Mouse (Mus musculus): ENCODE measurements around the gene Pitpnm2.

Pitpnm2 gene

DNA sequence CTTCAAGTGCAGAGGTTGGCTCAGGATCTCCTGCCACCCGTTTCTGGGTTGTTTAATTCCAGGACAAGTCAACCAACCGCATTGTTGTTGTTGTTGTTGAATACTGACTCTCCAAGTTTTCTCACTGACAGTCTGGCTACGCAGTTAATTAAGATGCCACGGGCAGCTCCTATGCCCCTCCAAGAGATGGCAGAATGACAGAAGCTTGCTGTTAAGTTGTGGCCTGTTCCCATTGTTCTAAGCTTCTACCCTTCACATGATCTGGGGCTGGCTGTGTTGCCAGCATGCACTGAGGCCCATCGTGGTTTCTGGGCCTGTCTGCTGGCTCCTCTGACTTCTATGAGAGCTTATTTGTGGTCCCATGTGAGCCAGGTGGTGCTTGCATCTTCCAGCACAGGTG lies 115.3 kb downstream of the Pitpnm2 start:
- no peak for DNase-seq (ENCODE audit: low spot score)

DNA sequence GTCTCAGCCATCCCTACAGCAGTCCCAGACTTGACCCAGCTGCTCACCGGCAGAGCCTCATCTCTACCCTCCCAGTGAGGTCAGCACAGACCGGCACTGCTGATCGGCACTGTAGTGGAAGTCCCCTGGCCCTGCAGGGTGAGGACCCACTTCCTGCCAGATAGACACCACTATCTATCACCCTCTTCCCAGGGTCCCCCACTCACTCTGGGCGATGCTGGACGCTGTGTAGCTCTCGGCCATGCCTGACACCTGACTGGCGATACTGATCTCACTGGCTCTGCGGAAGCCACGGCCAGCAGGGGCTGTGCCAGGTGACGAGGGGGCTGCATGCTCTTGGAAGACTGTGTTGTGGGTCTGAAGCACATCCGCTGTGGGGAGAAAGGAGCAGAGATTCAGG lies 124.5 kb downstream of the Pitpnm2 start:
- no peak for DNase-seq (ENCODE audit: low spot score)

GRCm38 (mm10) chr5:124122357-124122756 lies 127.2 kb downstream of the Pitpnm2 start:
- DNase-seq (ENCODE audit: low spot score), result no peak

DNA sequence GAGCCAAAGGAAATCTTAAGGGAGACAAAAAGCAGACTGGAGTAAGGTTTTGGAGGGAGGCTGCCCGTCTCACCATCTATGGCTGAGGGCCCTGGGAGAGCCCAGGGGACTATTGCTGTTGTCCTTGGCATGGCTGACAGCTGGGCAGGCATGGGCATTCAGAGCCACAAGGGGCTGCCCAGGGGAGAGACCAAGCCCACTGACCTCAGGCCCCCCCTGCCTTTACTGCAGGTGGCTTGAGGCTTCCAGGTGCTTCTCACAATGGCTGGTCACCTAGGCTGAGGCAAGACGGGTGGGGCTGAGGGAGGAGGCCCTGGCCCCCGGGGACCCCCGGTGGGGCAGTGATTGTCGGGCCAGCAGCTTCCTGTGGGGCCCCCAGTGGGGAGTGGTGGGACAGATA lies 130.4 kb downstream of the Pitpnm2 start:
- no peak for DNase-seq (ENCODE audit: low spot score)

GRCm38 (mm10) chr5:124115990-124116845 lies 133.3 kb downstream of the Pitpnm2 start, which contains the start of gene Arl6ip4:
Arl6ip4 (plus strand) TSS chr5:124116089.
- peak; percentile 81 for DNase-seq (ENCODE audit: low spot score)

DNA sequence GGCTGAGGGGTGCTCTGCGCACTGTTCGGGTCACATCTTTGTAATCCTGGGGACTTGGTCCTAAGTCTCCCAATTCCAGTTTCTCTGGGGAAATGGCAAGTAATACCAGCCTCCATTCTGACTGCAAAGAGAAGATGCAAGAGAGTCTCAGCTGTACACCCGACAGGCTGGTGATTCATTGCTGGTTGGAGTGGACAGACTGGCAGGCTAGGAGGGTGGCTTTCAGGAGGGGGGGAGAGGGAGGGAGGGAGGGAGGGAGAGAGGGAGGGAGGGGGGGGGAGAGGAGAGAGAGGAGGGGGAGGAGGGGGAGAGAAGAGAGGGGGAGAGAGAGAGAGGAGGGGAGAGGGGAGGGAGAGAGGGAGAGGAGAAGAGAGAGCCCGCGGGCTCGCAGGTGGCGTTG lies 134.0 kb downstream of the Pitpnm2 start:
- DNase-seq (ENCODE audit: low spot score), result no peak

DNA sequence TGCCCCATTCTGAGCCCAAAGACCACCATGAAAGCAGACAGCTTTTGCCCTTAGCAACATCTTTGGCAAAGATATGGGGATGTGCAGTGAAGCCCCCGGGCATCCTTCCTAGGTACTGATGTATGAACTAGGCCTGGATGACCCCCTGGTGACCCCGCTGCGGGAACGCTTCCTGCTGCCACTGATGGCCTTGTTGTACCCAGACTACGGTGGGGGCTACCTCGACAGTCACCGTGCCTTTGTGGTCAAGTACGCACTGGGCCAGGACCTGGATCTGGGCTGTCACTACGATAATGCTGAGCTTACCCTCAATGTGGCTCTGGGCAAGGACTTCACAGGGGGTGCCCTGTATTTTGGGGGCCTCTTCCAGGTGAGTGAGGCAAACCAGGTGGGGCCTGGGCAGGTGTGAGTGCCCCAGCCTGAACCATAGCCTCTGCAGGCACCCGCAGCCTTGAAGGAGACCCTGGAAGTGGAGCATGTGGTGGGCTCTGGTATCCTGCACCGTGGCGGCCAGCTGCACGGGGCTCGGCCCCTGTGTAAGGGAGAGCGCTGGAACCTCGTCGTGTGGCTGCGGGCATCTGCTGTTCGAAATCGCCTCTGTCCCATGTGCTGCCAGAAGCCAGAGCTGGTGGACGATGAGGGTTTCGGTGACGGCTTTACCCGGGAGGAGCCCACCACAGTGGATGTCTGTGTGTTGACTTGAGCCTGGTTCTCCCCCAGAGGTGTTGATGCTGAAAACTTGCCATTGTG lies 135.1 kb downstream of the Pitpnm2 start:
- no peak for DNase-seq (ENCODE audit: low spot score)

DNA sequence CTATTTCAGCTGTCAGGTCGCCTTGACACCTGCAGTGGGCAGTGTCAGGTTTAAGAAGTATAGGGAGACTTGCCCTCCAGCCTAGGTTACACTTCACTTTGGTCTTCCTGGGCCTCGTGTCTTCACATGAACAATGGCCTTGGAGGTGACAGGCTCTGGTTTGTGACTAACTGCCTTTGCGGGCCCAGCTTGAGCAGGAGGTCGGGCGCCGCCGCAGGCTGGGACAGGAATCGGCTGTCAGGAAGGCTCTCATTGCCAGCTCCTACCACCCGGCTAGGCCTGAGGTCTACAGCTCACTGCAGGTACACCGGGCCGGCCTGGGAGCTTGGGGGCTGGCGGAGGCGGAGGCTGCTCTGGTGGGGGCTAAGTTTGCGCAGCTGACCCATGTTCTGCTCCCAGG lies 136.5 kb downstream of the Pitpnm2 start:
- no peak for DNase-seq (ENCODE audit: low spot score)

DNA sequence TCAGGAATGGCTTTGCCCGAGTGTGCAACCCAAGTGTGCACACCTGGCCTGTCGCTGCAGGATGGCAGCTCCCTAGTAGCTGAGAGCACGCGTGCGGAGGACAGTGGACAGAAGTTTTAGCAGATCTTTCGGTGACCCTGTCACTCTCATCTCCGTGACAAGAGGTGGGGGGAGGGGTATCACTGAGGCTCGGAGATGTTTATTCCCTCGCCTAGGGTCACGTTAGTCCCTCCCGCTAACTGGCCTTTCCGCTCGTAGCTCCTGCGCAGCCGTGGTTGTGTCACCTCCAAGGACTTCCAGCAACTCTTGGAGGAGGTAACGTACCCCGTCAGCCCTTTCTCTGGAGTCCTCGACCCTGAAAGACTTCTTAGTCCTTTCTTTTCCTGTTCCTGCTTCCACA lies 137.0 kb downstream of the Pitpnm2 start:
- no peak for DNase-seq (ENCODE audit: low spot score)

DNA sequence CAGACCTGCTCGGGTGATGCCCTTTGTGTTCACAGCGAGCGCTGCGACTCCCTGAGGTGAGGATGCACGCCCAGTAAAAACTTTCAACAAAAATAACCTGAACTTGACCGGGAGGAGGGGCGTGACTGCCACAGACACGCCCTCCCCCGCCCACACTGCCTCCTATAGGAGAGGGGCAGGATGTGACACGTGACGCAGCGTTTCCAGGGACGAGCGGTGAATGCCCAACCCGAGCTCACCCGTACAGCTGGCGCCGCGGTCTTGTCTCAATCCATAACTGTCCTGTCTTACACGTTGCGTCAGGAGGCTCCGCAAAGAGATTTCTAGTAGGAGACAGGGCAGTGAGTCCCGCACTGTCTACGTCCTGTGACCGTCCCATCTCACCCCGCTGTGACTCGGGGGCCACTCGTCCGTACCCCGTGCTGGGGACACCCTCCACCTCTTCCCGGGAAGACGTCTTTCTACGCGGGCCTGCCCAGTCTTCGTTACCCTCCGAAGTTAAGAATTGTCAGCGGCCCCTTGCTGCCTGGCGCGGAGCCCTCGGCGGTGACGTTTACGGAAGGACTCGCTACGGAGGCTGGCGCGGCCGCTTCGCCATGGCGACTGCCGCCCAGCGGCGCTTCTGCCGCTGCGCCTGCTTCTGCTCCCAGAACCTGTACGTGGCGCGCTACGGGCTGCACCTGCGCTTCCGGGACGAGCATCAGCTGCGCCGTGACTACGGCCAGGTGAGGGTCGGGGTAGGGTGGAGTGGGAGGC lies 137.6 kb downstream of the Pitpnm2 start, which contains the start of gene Ogfod2:
Ogfod2 (plus strand) TSS at position 556 of the 756 bp plus-strand sequence.
- DNase-seq (ENCODE audit: low spot score), result peak; percentile 94

- no peak for DNase-seq (ENCODE audit: low spot score)
These were observed 138.4 kb downstream of the Pitpnm2 start for GRCm38 (mm10) chr5:124111077-124111741.

- DNase-seq (ENCODE audit: low spot score), result no peak
These were observed 146.0 kb downstream of the Pitpnm2 start for GRCm38 (mm10) chr5:124103552-124103951.

DNA sequence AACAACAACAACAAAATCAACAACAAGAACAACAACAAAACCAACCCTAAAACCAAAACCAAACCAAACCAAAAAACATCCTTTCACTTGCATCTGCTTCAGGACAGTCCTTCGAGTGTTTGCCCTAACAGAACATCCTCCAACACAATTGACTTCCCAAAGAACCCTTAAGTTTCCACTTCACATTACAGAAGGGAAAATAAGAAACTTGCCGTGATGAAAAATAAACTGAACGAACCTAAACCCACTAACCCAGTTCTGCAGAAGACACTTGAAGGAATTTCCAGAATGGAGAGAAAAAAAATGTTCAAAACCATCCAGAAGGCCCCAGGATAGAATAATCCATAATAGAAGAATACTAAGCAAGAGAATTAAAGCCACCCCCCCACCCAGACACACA lies 146.5 kb downstream of the Pitpnm2 start:
- DNase-seq (ENCODE audit: low spot score), result no peak

DNA sequence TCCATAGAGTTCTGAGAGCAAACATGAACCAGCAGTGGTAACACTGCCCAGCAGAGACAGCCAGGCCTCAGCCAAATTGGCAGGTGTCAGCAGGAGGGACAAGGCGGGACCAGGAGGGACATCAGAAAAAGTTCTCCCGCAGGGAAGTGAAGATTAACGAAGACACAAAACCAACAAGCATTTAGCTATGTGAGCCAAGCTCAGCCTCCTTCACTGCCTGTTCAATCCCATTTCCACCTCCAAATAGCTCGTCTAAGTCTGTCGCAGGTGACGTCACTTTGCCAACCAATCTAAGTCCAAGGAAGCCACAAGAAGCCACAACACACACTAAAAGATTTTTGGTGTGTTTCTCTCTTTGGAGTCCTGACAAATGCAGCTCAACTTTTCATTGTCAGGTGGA lies 147.2 kb downstream of the Pitpnm2 start:
- DNase-seq (ENCODE audit: low spot score), result no peak

DNA sequence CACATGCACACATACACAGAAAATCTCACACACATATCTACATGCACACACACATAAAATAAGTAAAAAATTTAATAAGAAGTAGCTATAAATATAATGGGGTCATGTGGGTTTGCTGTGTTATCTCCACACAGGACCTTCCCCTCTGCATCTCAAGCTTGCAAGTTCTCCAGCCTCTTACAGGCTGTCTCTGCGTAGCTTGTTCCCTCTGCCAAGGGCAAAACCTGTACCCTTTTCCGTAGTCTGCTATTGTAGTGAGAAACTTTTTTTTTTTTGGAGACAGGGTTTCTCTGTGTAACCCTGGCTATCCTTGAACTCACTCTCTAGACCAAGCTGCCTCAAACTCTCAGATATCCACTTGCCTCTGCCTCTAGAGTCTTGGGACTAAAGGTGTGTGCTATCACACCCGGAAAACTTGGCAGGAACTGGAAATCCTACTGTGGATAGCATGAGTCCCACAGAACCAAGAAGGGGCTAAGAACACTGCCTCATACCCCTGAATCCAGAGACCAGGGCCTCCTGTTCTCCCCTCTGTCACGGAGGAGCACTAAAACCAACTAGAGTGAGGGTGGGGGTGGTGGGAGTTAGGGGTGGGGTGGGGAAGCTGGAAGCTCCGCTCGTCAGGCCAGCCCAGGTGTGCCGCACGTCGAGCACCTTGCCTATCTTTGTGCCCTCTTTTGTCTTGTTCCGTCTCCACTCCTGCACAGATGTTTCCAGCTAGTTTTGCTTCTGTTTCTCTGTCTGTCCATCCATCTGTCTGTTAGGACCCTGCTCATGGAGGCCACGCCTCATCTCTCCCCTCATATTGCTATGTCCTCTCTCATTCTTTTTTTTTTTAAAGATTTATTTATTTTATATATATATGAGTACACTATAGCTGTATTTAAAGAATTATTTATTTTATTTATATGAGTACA lies 149.2 kb downstream of the Pitpnm2 start:
- DNase-seq (ENCODE audit: low spot score), result no peak

- no peak for DNase-seq (ENCODE audit: low spot score)
These were observed 150.6 kb downstream of the Pitpnm2 start for GRCm38 (mm10) chr5:124098923-124099322.

GRCm38 (mm10) chr5:124095596-124096232 lies 153.8 kb downstream of the Pitpnm2 start, which contains the start of gene Abcb9:
Abcb9 (minus strand) TSS chr5:124095798.
- DNase-seq (ENCODE audit: low spot score), result peak; percentile 99

- no peak for DNase-seq (ENCODE audit: low spot score)
These were observed 154.4 kb downstream of the Pitpnm2 start for GRCm38 (mm10) chr5:124095077-124095581.

DNA sequence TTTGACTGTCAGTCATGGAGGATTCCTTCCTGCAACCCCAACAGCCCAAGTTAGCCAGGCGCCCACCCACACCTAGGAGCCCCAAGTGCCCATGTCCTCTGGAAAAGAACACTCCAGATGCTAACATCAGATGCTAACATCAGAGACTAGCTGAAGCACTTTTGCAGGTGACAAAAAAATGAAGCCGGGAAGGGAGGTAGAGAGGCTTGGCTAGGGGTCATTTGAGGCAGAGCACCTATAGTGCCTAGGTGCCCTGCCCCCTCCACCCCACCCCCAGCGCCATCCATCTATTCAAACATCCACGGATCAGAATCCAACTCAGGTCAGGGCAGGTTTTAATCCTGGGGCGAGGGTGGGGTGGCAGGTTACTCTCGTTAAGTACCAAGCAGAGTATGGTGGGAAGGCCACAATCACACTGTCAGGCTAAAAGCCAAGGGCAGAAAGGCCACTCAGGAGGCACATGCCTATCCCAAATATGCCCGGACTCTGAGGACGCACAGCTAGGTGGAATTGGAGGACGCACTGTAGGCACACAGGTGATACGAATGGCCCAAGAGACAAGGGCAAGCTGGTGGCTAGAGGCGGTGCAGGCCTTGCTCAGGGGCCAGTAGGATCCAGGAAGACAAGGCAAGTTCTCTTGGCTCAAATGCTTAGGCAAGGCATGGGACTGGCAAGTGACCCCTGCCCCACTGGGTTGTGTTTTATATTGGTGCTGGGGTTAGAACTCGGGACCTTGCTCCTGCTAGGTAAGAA lies 155.5 kb downstream of the Pitpnm2 start:
- DNase-seq (ENCODE audit: low spot score), result no peak

Data from ovary, postnatal 14 days (tissue).